Mouse (Mus musculus) intestine, postnatal 0 days (tissue): ENCODE data around the gene Larp1. TPM values are rescaled to one million over a fixed set of nuclear protein-coding genes. Genes with fewer than 3 reads are reported as not detected.

ENCODE experiments used
- ATAC-seq: fragments of 200-750 bp; cut with Nextera tagmentation; 2 replicates; pipeline ENCODE4 v1.8.0; 2017; ENCODE audit warnings: mild to moderate bottlenecking, moderate TSS enrichment, moderate library complexity
- H3K27ac ChIP-seq: fragments of 300-500 bp; sonication (generic); 2 replicates; pipeline ENCODE4 v1.5.1; 2014; ENCODE audit warnings: mild to moderate bottlenecking, low read depth, low read length, moderate library complexity
- H3K27me3 ChIP-seq: fragments of 300-500 bp; sonication (generic); replicated peaks from 2 replicates; pipeline ENCODE4 v1.6.1; 2014; ENCODE audit warnings: low read length, mixed read lengths; ENCODE audit not compliant: control insufficient read depth, insufficient read depth
- H3K36me3 ChIP-seq: fragments of 300-500 bp; sonication (generic); 2 replicates; pipeline ENCODE4 v1.6.1; 2014; ENCODE audit warnings: mild to moderate bottlenecking, moderate library complexity; ENCODE audit not compliant: control insufficient read depth, insufficient read depth
- H3K4me1 ChIP-seq: fragments of 300-500 bp; sonication (generic); replicated peaks from 2 replicates; pipeline ENCODE4 v1.6.1; 2014; ENCODE audit warnings: antibody characterized with exemption, low read length, mixed read lengths; ENCODE audit not compliant: control insufficient read depth, insufficient read depth
- H3K4me2 ChIP-seq: fragments of 300-500 bp; sonication (generic); replicated peaks from 2 replicates; pipeline ENCODE4 v1.6.1; 2014; ENCODE audit warnings: low read depth, mild to moderate bottlenecking, moderate library complexity
- H3K4me3 ChIP-seq: fragments of 300-500 bp; sonication (generic); 2 replicates; pipeline ENCODE4 v1.5.1; 2014; ENCODE audit warnings: low read depth, low read length
- H3K9ac ChIP-seq: fragments of 300-500 bp; sonication (generic); 2 replicates; pipeline ENCODE4 v1.6.1; 2014; ENCODE audit warnings: mild to moderate bottlenecking, low read depth, low read length
- H3K9me3 ChIP-seq: fragments of 300-500 bp; sonication (generic); 2 replicates; pipeline ENCODE4 v1.6.1; 2016; ENCODE audit warnings: mixed run types; ENCODE audit not compliant: control insufficient read depth
- CTCF ChIP-seq: sonication (generic); IDR thresholded peaks from 2 replicates; pipeline ENCODE4 v1.5.1; 2016; ENCODE audit warnings: low read depth, mild to moderate bottlenecking, control low read depth, antibody characterized with exemption, moderate library complexity
- WGBS: fragments of 180-500 bp; shearing (Covaris S2); extraction: QIAGEN DNeasy Blood & Tissue Kit; methylation state at CpG from one replicate; pipeline ENCODE4 v1.1.7; 2014; 5-methylcytosine and 5-hydroxymethylcytosine counted together
- polyA plus RNA-seq: library from polyadenylated mRNA; unstranded; fragments of >200 nt; fragmentation: Nextera tagmentation; extraction: Ambion mirVana; gene quantifications from 2 replicates; pipeline ENCODE4 v1.2.1, GENCODE M21; 2015

The Larp1 gene
- polyA plus RNA-seq, 1 experiment from 2014 or later = 9.6 TPM

- H3K4me1 ChIP-seq = peaks cover 19% of the 10 kb centered on the region
- no peak overlapping the region for H3K9ac ChIP-seq
- no peak overlapping the region for H3K27ac ChIP-seq
- no peak for ATAC-seq
- no peak overlapping the region for H3K4me3 ChIP-seq
- no peaks in the 10 kb centered on the region for H3K36me3 ChIP-seq
- H3K4me2 ChIP-seq = no peak overlapping the region
- no peaks in the 10 kb centered on the region for H3K27me3 ChIP-seq
- no peak for TF ChIP-seq CTCF
- no peaks in the 10 kb centered on the region for H3K9me3 ChIP-seq
Observed at GRCm38 (mm10) chr11:58013100-58013499, 4.2 kb downstream of the Larp1 start.

- H3K9me3 ChIP-seq = no peaks in the 10 kb centered on the region
- H3K27ac ChIP-seq = no peak overlapping the region
- 0 out of 2 replicates have a peak overlapping the region, but pooled peaks have one; percentile 10 for H3K4me2 ChIP-seq
- no peaks in the 10 kb centered on the region for H3K36me3 ChIP-seq
- H3K9ac ChIP-seq = no peak overlapping the region
- no peaks in the 10 kb centered on the region for H3K27me3 ChIP-seq
- ATAC-seq = no peak
- no peak overlapping the region for H3K4me3 ChIP-seq
- H3K4me1 ChIP-seq = peaks cover 19% of the 10 kb centered on the region
- 26% methylated on average over 1 of the region's 1 CpGs for WGBS
- TF ChIP-seq CTCF = no peak
Observed at GRCm38 (mm10) chr11:58014604-58015003, 5.7 kb downstream of the Larp1 start.

GRCm38 (mm10) chr11:58015339-58015738 is 6.5 kb downstream of the Larp1 start:
- Histone ChIP-seq H3K27ac (no peak overlapping the region), H3K36me3 (no peaks in the 10 kb centered on the region), H3K9me3 (no peaks in the 10 kb centered on the region), H3K27me3 (no peaks in the 10 kb centered on the region), H3K4me1 (peaks cover 22% of the 10 kb centered on the region), H3K9ac (no peak overlapping the region), H3K4me3 (no peak overlapping the region), H3K4me2 (no peak overlapping the region)
- no peak for ATAC-seq
- WGBS = 29% methylated on average over 2 of the region's 2 CpGs
- TF ChIP-seq CTCF = no peak

GRCm38 (mm10) chr11:58016371-58016770 is 7.5 kb downstream of the Larp1 start:
- no peaks in the 10 kb centered on the region for H3K36me3 ChIP-seq
- H3K4me2 ChIP-seq = no peak overlapping the region
- H3K4me3 ChIP-seq = no peak overlapping the region
- no peak for TF ChIP-seq CTCF
- H3K27ac ChIP-seq = no peak overlapping the region; the same call in 1 of the 2 replicates
- H3K9ac ChIP-seq = 0 out of 2 replicates have a peak overlapping the region, but pooled peaks have one; percentile 3
- whole genome bisulfite sequencing = 18% methylated on average over 3 of the region's 3 CpGs
- H3K9me3 ChIP-seq = no peaks in the 10 kb centered on the region
- no peaks in the 10 kb centered on the region for H3K27me3 ChIP-seq
- no peak for ATAC-seq
- H3K4me1 ChIP-seq = peaks cover 25% of the 10 kb centered on the region

GRCm38 (mm10) chr11:58017422-58017821 is 8.6 kb downstream of the Larp1 start:
- WGBS = 39% methylated on average over 1 of the region's 1 CpGs
- H3K9ac ChIP-seq = no peak overlapping the region
- no peaks in the 10 kb centered on the region for H3K9me3 ChIP-seq
- no peak overlapping the region for H3K4me2 ChIP-seq
- no peak for TF ChIP-seq CTCF
- H3K4me1 ChIP-seq = peaks cover 25% of the 10 kb centered on the region
- no peak for ATAC-seq
- no peaks in the 10 kb centered on the region for H3K36me3 ChIP-seq
- H3K4me3 ChIP-seq = no peak overlapping the region
- H3K27ac ChIP-seq = no peak overlapping the region; the same call in 1 of the 2 replicates
- H3K27me3 ChIP-seq = no peaks in the 10 kb centered on the region

- TF ChIP-seq CTCF = peak; percentile 63
- no peak for ATAC-seq
- Histone ChIP-seq H3K27ac (no peak overlapping the region; the same call in 1 of the 2 replicates), H3K4me3 (no peak overlapping the region), H3K27me3 (no peaks in the 10 kb centered on the region), H3K4me1 (peaks cover 25% of the 10 kb centered on the region), H3K9me3 (no peaks in the 10 kb centered on the region), H3K4me2 (no peak overlapping the region), H3K9ac (no peak overlapping the region), H3K36me3 (no peaks in the 10 kb centered on the region)
- 40% methylated on average over 2 of the region's 2 CpGs for WGBS
Observed at GRCm38 (mm10) chr11:58018287-58018686, 9.4 kb downstream of the Larp1 start.

- H3K4me2 ChIP-seq = no peak overlapping the region
- no peaks in the 10 kb centered on the region for H3K36me3 ChIP-seq
- H3K9me3 ChIP-seq = no peaks in the 10 kb centered on the region
- WGBS = 48% methylated on average over 4 of the region's 4 CpGs
- no peak for ATAC-seq
- H3K4me3 ChIP-seq = no peak overlapping the region
- TF ChIP-seq CTCF = peak; percentile 37
- H3K9ac ChIP-seq = no peak overlapping the region
- H3K27ac ChIP-seq = no peak overlapping the region; the same call in 1 of the 2 replicates
- H3K4me1 ChIP-seq = peaks cover 25% of the 10 kb centered on the region
- no peaks in the 10 kb centered on the region for H3K27me3 ChIP-seq
Observed at GRCm38 (mm10) chr11:58018701-58019100, 9.8 kb downstream of the Larp1 start.
